Mouse (Mus musculus) layer of hippocampus, postnatal 25 days (tissue): ENCODE measurements at regions not wholly inside any gene's neighbourhood (a gene's known extent, or its start where the extent isn't known, plus 50 kb on each side); places are given as distances from the start of the nearest gene placed in this dataset.

ENCODE experiments used
- DNase-seq, 2 experiments: peaks; one replicate each; pipeline ENCODE4 v3.0.0; 2022; ENCODE audit warnings: mixed read lengths in 2 of 2, low spot score in 1 of 2; ENCODE audit errors: extremely low spot score in 1 of 2

DNA sequence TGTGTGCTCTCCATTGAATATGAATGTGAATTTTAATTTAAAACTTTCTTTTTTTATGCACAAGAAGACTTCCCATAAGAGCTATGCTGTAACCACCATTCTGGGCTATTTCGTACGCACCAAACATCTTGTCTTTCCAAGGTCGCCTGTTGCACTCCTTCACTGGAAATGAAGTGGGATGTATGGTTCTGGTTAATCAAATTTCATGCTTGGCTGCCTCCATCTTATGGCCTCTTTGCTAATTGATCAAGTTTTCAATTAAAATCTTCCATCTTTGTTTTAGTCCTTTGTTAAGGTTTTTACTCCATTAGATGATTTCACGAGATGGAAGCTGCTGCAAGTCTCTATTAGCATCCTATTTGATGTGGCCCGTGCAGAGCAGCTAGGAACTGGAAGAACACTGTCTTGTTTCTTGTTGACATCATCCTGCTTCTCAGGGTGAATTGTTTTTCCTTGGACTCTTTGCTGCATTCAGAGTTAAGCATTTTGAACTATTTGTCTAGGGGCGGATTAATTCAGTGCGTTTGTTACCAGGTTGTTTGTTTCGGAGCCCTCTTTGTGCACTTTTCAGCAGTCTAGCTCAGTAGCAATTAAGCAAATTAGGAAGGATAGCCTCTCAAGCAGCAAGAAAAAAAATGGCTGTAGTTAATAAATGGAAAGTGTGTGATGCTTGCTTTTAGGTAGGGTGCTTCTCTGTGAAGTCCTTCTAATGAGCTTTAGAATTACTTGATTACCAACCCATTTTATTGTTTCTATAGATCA is 147.4 kb upstream of the Alcam start:
- no peak for DNase-seq

DNA sequence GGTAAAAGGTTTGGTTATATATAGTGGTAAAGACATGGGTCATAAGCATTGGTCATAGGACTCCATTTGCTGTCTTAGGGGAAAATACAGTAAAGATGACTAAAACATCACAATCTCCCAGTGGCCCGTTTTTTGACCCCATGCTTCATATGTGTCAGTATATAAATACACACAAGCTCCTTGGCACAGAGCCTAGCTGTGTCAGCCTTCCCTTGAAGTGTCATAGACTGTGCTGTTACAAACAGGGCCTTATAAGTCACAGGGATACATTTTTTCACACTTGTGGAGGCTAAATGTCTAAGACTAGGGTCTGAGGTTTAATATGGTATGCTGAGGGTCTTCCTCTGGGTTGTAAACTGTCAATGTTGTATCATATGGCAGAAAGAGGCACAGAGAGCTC is 144.4 kb upstream of the Alcam start:
- no peak for DNase-seq

DNA sequence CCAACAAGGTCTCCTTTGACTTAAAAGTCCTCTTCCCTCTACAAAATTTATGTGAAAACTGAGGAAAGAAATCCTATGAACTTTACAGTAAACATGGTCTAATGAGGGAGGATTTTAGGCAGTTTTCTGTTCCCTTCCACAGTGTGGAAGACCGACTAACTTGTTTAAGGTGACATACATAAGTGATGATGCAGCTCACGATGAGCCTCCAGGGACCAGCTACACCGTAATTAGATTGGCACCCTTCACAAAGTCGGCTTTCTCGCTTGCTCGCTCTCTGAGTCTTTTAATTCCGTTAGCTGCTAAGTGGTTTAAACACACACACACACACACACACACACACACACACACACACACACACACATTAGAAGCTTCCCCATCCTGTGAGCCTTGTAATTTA is 143.3 kb upstream of the Alcam start:
- no peak for DNase-seq

DNA sequence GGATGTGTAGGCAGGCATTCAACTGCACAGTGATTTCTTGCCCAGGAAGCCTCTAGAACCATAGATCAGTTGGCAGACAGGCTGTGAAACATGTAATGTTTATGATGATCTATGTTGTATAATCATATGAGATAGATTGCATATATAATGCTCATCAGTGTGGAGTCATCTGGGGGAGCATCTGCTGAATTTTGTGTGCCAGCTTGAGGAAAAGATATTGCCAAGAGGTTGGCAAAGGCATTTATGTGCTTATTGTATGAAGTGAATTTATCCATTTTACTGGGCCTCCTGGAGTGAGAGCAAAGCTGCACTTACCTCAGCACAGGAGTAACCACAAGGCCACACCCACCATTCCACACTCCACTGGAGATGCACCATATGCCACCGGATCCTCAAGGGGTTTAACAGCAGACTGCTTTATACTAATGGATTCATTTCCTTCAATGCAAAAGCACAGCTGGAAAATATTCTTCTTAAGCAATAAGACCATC is 134.5 kb upstream of the Alcam start:
- DNase-seq = peak; percentile 19 to 35

DNA sequence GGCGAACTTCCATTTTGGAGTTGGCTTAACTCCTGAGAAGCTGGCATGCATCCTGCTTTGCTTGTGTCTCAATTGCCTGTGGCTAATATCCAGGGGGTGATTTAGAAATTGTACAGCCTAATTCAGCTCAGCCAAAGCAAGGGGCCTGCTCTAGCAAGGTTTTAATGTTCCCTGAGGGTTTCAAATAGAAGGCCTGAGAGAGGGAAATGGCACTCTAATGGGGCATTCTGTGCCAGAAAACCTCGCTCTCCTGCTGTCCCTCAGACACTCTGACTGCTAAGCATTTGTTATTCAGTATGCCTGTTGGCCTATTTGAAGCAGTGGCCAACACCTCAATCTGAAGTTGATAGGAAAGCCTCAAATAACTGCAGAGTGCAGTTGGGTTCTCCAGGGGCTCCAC is 115.2 kb upstream of the Alcam start:
- DNase-seq = peak in 1 of 2 experiments; percentile 5

DNA sequence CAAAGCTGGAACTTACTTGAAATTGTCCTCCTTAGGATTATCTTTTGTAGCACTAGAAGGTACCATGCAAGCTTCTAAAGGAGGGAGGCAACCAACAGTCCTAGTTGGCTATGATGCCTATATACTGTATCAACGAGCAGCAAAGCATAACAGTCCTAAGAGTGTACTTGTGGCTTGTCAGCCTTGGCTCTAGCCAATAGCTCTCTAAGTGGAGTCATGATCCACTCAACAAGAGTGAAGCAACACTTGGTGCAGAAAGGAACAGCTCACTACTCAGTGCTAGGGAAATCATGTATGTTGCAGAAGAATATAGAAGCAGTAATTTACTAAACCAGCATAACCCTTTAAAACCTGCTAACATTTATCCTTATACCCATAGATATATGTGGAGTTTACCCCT is 82.4 kb upstream of the Alcam start:
- no peak for DNase-seq

DNA sequence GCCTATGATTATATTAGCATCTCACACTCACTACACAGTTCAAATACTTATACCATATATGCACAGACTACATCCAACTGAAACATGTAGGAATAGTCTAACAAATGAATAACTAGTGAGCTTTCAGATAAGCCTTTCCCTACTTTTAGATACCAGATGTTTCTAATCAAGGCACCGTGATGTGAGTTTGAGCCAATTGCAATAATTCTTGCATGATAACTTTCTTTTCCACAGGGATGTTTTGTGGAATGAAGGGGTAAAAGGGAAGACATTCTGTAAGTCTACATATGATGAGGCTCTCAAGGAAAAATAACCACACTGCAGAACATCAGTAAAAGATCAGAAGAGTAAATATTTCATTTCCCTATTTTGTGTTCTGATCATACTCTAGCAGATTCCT is 80.7 kb upstream of the Alcam start:
- DNase-seq = no peak

DNA sequence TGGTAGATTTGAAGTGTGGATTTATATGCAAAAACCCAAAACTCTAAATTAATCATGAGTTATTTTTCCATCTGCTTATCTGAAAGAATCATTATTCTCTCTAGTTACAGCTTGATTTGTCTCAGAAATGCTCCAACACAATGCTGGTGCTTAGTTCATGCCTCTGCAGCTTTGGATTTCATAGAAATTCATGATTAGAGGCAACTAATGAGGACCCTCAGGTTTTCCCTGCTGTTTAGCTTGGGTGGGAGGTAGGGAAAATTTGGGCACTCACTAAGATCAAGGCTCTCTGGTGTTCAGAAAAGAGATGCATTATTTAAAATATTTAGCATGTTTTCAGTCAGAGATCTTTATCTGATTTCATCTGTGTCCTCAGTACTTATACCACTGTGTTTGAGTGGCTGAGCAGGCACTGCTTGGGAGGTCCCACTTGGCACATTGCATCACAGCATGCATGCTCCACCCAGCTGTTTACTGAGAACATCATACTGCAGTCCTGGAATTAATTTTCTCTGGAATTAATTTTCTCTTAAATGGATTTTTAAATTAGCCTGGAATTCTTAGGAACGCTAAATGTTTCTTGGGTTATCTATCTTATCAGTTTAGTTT is 78.7 kb upstream of the Alcam start:
- DNase-seq = no peak

DNA sequence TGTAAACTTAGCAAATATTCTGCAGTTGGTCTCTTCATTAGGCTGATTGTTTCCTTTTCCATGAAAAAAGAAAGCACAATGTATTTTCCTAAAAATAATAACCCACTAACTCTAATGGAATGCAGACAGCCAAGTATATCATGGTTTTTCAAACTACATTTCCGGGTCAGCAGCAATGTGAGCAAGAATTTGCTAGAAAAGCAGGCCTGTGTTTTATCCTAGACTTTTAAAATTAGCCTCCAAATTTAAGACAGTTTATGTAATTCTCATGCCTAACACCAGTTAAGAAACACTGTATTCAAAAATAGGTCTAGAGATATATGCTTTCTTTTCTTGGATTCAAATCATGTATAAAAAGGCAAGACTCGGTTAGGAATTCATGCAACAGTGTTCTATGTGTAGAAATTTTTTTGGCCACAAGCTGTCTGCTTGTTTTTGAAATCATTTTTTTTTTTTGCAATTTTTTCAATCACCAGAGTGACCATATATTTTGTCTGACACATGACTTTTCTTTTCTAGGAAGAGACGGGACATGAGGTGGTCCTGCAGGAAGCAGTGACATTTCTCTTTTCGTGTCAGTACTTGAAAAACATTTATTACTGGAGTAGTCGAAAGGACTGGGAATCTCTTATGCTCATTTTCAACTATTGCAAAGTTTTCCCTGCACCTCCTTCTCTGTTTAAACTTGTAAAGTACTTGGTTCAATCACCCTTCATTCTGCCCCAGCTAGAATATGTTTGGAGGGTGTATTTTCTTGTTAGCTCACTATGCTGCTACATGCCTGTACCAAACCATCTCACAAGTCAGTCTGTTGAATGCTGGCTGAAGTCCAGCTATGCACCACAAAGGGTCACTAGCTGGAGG is 59.9 kb upstream of the Alcam start:
- DNase-seq = no peak

DNA sequence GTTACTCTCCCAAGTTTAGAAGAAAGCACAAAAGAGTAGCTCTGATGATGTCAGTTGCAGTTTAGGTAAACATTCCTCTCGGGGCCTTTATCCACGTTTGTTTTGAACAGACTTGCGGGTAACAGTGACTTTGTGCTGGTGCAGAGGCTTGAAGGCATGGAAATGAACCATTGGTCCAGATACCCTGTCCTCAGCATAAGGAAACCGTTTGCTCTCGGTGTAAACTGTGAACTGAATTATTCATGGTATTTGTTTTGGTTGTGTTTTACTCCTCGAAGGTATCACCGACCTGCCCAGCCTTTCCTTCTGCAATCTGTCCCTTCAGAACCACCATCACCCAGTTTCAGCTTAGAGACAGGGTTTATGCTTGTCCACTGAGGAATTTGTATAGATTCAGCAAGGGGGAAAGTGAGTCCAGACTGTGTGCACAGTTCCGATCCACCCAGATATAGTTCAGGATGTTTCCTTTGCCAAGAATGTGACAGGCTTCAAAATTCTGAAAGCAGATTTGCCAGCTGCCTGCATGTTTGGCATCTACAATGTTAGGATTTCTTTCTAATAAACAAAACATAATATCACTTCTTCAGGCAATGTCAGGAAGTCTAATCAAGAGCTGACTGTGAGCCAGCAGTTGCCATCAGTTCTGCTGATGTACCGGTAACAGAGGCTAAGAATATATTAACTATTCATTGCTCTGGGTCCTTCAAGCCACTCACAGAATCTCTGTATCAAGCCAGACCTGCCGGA is 54.9 kb upstream of the Alcam start:
- no peak for DNase-seq
